Mouse (Mus musculus): ENCODE results near the gene Adarb1.

- TF ChIP-seq CTCF (IDR thresholded peaks at IDR 0.05; ENCODE audit: control insufficient read depth, insufficient read depth, insufficient replicate concordance, low read depth, low read length) = no peak
- TF ChIP-seq POLR2A (IDR thresholded peaks at IDR 0.05; ENCODE audit: control insufficient read depth, low read depth, low read length) = no peak
Observed at GRCm38 (mm10) chr10:77391072-77391471, 27.0 kb downstream of the Adarb1 start.

All from testis, adult 2 months (tissue).